Mouse (Mus musculus) T-helper 1 cell (primary cell): Measurements from ENCODE around the gene Helz.
"Not testable (repeated sequence)": the region's sequence is repeated elsewhere in the genome, so short reads cannot be mapped to it uniquely, and the experiment has no call there.

Experiments used
- in situ Hi-C: fragments of 300-600 bp; cut with MboI, MseI; formaldehyde crosslinking; loops from one replicate; pipeline ENCODE4 v1.15.1; 2025; ENCODE audit warnings: high pct_unique_total_duplicates

The Helz gene

GRCm38 (mm10) chr11:107547351-107548203 is at the start of gene Helz:
Helz (plus strand) TSS chr11:107547930.
- in situ Hi-C loops = no loop called here

GRCm38 (mm10) chr11:107502801-107503200 is 44.9 kb upstream of the Helz start:
- in situ Hi-C loops = no loop called here

GRCm38 (mm10) chr11:107504364-107504763 is 43.4 kb upstream of the Helz start:
- in situ Hi-C loops = not testable (repeated sequence)

- in situ Hi-C loops = no loop called here
Measured at GRCm38 (mm10) chr11:107506260-107506659, 41.5 kb upstream of the Helz start.

- in situ Hi-C loops = loop anchor here (10.0 kb wide), 1 partner anchor 345 kb away; no protein-coding TSS in a partner anchor
Measured at GRCm38 (mm10) chr11:107509631-107510338, 37.9 kb upstream of the Helz start.

- in situ Hi-C loops = loop anchor here (10.0 kb wide), 1 partner anchor 344 kb away; no protein-coding TSS in a partner anchor
Measured at GRCm38 (mm10) chr11:107510362-107511269, 37.1 kb upstream of the Helz start.

- in situ Hi-C loops = loop anchor here (10.0 kb wide), 1 partner anchor 343 kb away; no protein-coding TSS in a partner anchor
Measured at GRCm38 (mm10) chr11:107511954-107512353, 35.8 kb upstream of the Helz start.

GRCm38 (mm10) chr11:107513047-107513446 is 34.7 kb upstream of the Helz start:
- in situ Hi-C loops = loop anchor here (10.0 kb wide), 1 partner anchor 342 kb away; no protein-coding TSS in a partner anchor

- in situ Hi-C loops = loop anchor here (5.0 to 10.0 kb wide), 2 partner anchors 186 to 338 kb away; no protein-coding TSS in a partner anchor
Measured at GRCm38 (mm10) chr11:107516387-107516786, 31.3 kb upstream of the Helz start.

- in situ Hi-C loops = loop anchor here (5.0 to 10.0 kb wide), 2 partner anchors 183 to 336 kb away; no protein-coding TSS in a partner anchor
Measured at GRCm38 (mm10) chr11:107518645-107519429, 28.9 kb upstream of the Helz start.

- in situ Hi-C loops = no loop called here
Measured at GRCm38 (mm10) chr11:107521153-107521552, 26.6 kb upstream of the Helz start.

- in situ Hi-C loops = no loop called here
Measured at GRCm38 (mm10) chr11:107524966-107525365, 22.8 kb upstream of the Helz start.

- in situ Hi-C loops = no loop called here
Measured at GRCm38 (mm10) chr11:107527632-107528031, 20.1 kb upstream of the Helz start.

- in situ Hi-C loops = no loop called here
Measured at GRCm38 (mm10) chr11:107529320-107529719, 18.4 kb upstream of the Helz start.

GRCm38 (mm10) chr11:107531445-107531844 is 16.3 kb upstream of the Helz start:
- in situ Hi-C loops = no loop called here

GRCm38 (mm10) chr11:107532271-107532670 is 15.5 kb upstream of the Helz start:
- in situ Hi-C loops = no loop called here

GRCm38 (mm10) chr11:107538994-107539393 is 8.7 kb upstream of the Helz start:
- in situ Hi-C loops = no loop called here

GRCm38 (mm10) chr11:107540339-107540738 is 7.4 kb upstream of the Helz start:
- in situ Hi-C loops = no loop called here

GRCm38 (mm10) chr11:107545747-107546476 is 1.8 kb upstream of the Helz start:
- in situ Hi-C loops = no loop called here
